Mouse (Mus musculus): ENCODE results near the gene Umodl1. TPM values are rescaled to one million over a fixed set of nuclear protein-coding genes. Genes with fewer than 3 reads are reported as not detected.

Umodl1 gene
- polyA plus RNA-seq, 1 experiment from 2014 or later = 0.65 TPM

- Histone ChIP-seq H3K36me3 (ENCODE audit: control insufficient read depth, insufficient read depth, low read length) (no peaks in the 10 kb centered on the region), H3K9ac (ENCODE audit: low read depth, low read length) (no peak overlapping the region), H3K27me3 (replicated peaks; ENCODE audit: control insufficient read depth, insufficient read depth, low read length) (no peaks in the 10 kb centered on the region), H3K4me2 (ENCODE audit: low read depth, low read length) (no peak overlapping the region), H3K4me3 (ENCODE audit: low read depth, low read length) (no peak overlapping the region), H3K9me3 (ENCODE audit: control insufficient read depth, low read length) (peaks cover 10% of the 10 kb centered on the region; the same call in 1 of the 2 replicates), H3K27ac (replicated peaks; ENCODE audit: low read depth, low read length) (no peak overlapping the region), H3K4me1 (ENCODE audit: control insufficient read depth, insufficient read depth, low read length) (peaks cover 9% of the 10 kb centered on the region; the same call in 1 of the 2 replicates)
- DNase-seq (ENCODE audit: low spot score) (no peak), ATAC-seq (ENCODE audit: low read depth) (no peak)
- 82% methylated on average over 9 of the region's 9 CpGs for WGBS
These were observed 80.4 kb downstream of the Umodl1 start for GRCm38 (mm10) chr17:31034674-31035356.

- Histone ChIP-seq H3K27ac (replicated peaks; ENCODE audit: low read depth, low read length) (no peak overlapping the region), H3K27me3 (replicated peaks; ENCODE audit: control insufficient read depth, insufficient read depth, low read length) (no peaks in the 10 kb centered on the region), H3K4me1 (ENCODE audit: control insufficient read depth, insufficient read depth, low read length) (peaks cover 9% of the 10 kb centered on the region; the same call in 1 of the 2 replicates), H3K4me2 (ENCODE audit: low read depth, low read length) (no peak overlapping the region), H3K9ac (ENCODE audit: low read depth, low read length) (no peak overlapping the region), H3K36me3 (ENCODE audit: control insufficient read depth, insufficient read depth, low read length) (no peaks in the 10 kb centered on the region), H3K4me3 (ENCODE audit: low read depth, low read length) (no peak overlapping the region), H3K9me3 (ENCODE audit: control insufficient read depth, low read length) (peaks cover 10% of the 10 kb centered on the region; the same call in 1 of the 2 replicates)
- WGBS = 72% methylated on average over 22 of the region's 22 CpGs
- ATAC-seq (ENCODE audit: low read depth) (no peak), DNase-seq (ENCODE audit: low spot score) (no peak)
These were observed 81.9 kb downstream of the Umodl1 start for GRCm38 (mm10) chr17:31036168-31036876.

GRCm38 (mm10) chr17:31037331-31037730 is 82.9 kb downstream of the Umodl1 start:
- Histone ChIP-seq H3K27me3 (replicated peaks; ENCODE audit: control insufficient read depth, insufficient read depth, low read length) (no peaks in the 10 kb centered on the region), H3K9ac (ENCODE audit: low read depth, low read length) (no peak overlapping the region), H3K36me3 (ENCODE audit: control insufficient read depth, insufficient read depth, low read length) (no peaks in the 10 kb centered on the region), H3K4me1 (ENCODE audit: control insufficient read depth, insufficient read depth, low read length) (peaks cover 9% of the 10 kb centered on the region; the same call in 1 of the 2 replicates), H3K27ac (replicated peaks; ENCODE audit: low read depth, low read length) (no peak overlapping the region), H3K9me3 (ENCODE audit: control insufficient read depth, low read length) (peaks cover 2% of the 10 kb centered on the region; the same call in 1 of the 2 replicates), H3K4me2 (ENCODE audit: low read depth, low read length) (no peak overlapping the region), H3K4me3 (ENCODE audit: low read depth, low read length) (no peak overlapping the region)
- DNase-seq (ENCODE audit: low spot score) = no peak
- 32% methylated on average over 8 of the region's 8 CpGs for WGBS
- peak; percentile 24; the same call in 1 of the 2 replicates for ATAC-seq (ENCODE audit: low read depth)

GRCm38 (mm10) chr17:31038381-31038780 is 83.9 kb downstream of the Umodl1 start:
- H3K9ac ChIP-seq (ENCODE audit: low read depth, low read length) = no peak overlapping the region
- ATAC-seq (ENCODE audit: low read depth) = no peak
- H3K4me1 ChIP-seq (ENCODE audit: control insufficient read depth, insufficient read depth, low read length) = peaks cover 9% of the 10 kb centered on the region; the same call in 1 of the 2 replicates
- DNase-seq (ENCODE audit: low spot score) = no peak
- WGBS = 66% methylated on average over 4 of the region's 4 CpGs
- H3K9me3 ChIP-seq (ENCODE audit: control insufficient read depth, low read length) = no peaks in the 10 kb centered on the region
- no peak overlapping the region for H3K27ac ChIP-seq (replicated peaks; ENCODE audit: low read depth, low read length)
- no peaks in the 10 kb centered on the region for H3K27me3 ChIP-seq (replicated peaks; ENCODE audit: control insufficient read depth, insufficient read depth, low read length)
- no peaks in the 10 kb centered on the region for H3K36me3 ChIP-seq (ENCODE audit: control insufficient read depth, insufficient read depth, low read length)
- H3K4me2 ChIP-seq (ENCODE audit: low read depth, low read length) = no peak overlapping the region
- H3K4me3 ChIP-seq (ENCODE audit: low read depth, low read length) = no peak overlapping the region

- H3K27ac ChIP-seq (replicated peaks; ENCODE audit: low read depth, low read length) = no peak overlapping the region
- peaks cover 9% of the 10 kb centered on the region; the same call in 1 of the 2 replicates for H3K4me1 ChIP-seq (ENCODE audit: control insufficient read depth, insufficient read depth, low read length)
- H3K9ac ChIP-seq (ENCODE audit: low read depth, low read length) = no peak overlapping the region
- H3K27me3 ChIP-seq (replicated peaks; ENCODE audit: control insufficient read depth, insufficient read depth, low read length) = no peaks in the 10 kb centered on the region
- DNase-seq (ENCODE audit: low spot score) (no peak), ATAC-seq (ENCODE audit: low read depth) (no peak)
- H3K36me3 ChIP-seq (ENCODE audit: control insufficient read depth, insufficient read depth, low read length) = no peaks in the 10 kb centered on the region
- no peaks in the 10 kb centered on the region for H3K9me3 ChIP-seq (ENCODE audit: control insufficient read depth, low read length)
- H3K4me3 ChIP-seq (ENCODE audit: low read depth, low read length) = no peak overlapping the region
- H3K4me2 ChIP-seq (ENCODE audit: low read depth, low read length) = no peak overlapping the region
- 55% methylated on average over 7 of the region's 7 CpGs for WGBS
These were observed 85.2 kb downstream of the Umodl1 start for GRCm38 (mm10) chr17:31039626-31040025.

GRCm38 (mm10) chr17:31040421-31040820 is 86.0 kb downstream of the Umodl1 start:
- 53% methylated on average over 7 of the region's 7 CpGs for WGBS
- H3K27ac ChIP-seq (replicated peaks; ENCODE audit: low read depth, low read length) = no peak overlapping the region
- H3K27me3 ChIP-seq (replicated peaks; ENCODE audit: control insufficient read depth, insufficient read depth, low read length) = no peaks in the 10 kb centered on the region
- H3K4me1 ChIP-seq (ENCODE audit: control insufficient read depth, insufficient read depth, low read length) = peaks cover 9% of the 10 kb centered on the region; the same call in 1 of the 2 replicates
- no peak overlapping the region for H3K4me3 ChIP-seq (ENCODE audit: low read depth, low read length)
- DNase-seq (ENCODE audit: low spot score) = no peak
- no peaks in the 10 kb centered on the region for H3K9me3 ChIP-seq (ENCODE audit: control insufficient read depth, low read length)
- no peak overlapping the region for H3K4me2 ChIP-seq (ENCODE audit: low read depth, low read length)
- ATAC-seq (ENCODE audit: low read depth) = no peak
- no peak overlapping the region for H3K9ac ChIP-seq (ENCODE audit: low read depth, low read length)
- no peaks in the 10 kb centered on the region for H3K36me3 ChIP-seq (ENCODE audit: control insufficient read depth, insufficient read depth, low read length)

GRCm38 (mm10) chr17:31042751-31043150 is 88.3 kb downstream of the Umodl1 start:
- WGBS = 59% methylated on average over 2 of the region's 2 CpGs
- H3K27ac ChIP-seq (replicated peaks; ENCODE audit: low read depth, low read length) = no peak overlapping the region
- no peaks in the 10 kb centered on the region for H3K27me3 ChIP-seq (replicated peaks; ENCODE audit: control insufficient read depth, insufficient read depth, low read length)
- DNase-seq (ENCODE audit: low spot score) = no peak
- no peak overlapping the region for H3K4me2 ChIP-seq (ENCODE audit: low read depth, low read length)
- H3K36me3 ChIP-seq (ENCODE audit: control insufficient read depth, insufficient read depth, low read length) = no peaks in the 10 kb centered on the region
- no peaks in the 10 kb centered on the region for H3K9me3 ChIP-seq (ENCODE audit: control insufficient read depth, low read length)
- H3K4me3 ChIP-seq (ENCODE audit: low read depth, low read length) = no peak overlapping the region
- no peaks in the 10 kb centered on the region for H3K4me1 ChIP-seq (ENCODE audit: control insufficient read depth, insufficient read depth, low read length)
- ATAC-seq (ENCODE audit: low read depth) = no peak
- no peak overlapping the region for H3K9ac ChIP-seq (ENCODE audit: low read depth, low read length)

GRCm38 (mm10) chr17:31057151-31057890 is 102.9 kb downstream of the Umodl1 start, which contains the start of gene Abcg1:
Gene Abcg1, plus strand, starts transcription at chr17:31057675.
- Histone ChIP-seq H3K4me2 (ENCODE audit: low read depth, low read length) (peak within 1 kb of the TSS; percentile 92), H3K9ac (ENCODE audit: low read depth, low read length) (peak within 1 kb of the TSS; percentile 60), H3K27me3 (replicated peaks; ENCODE audit: control insufficient read depth, insufficient read depth, low read length) (peaks cover 20% of the 10 kb centered on the region), H3K9me3 (ENCODE audit: control insufficient read depth, low read length) (peaks cover 10% of the 10 kb centered on the region), H3K4me3 (ENCODE audit: low read depth, low read length) (peak within 1 kb of the TSS; percentile 58), H3K27ac (replicated peaks; ENCODE audit: low read depth, low read length) (no peak within 1 kb of the TSS; the same call in 1 of the 2 replicates), H3K4me1 (ENCODE audit: control insufficient read depth, insufficient read depth, low read length) (peaks cover 9% of the 10 kb centered on the region; the same call in 1 of the 2 replicates), H3K36me3 (ENCODE audit: control insufficient read depth, insufficient read depth, low read length) (no peaks in the 10 kb centered on the region)
- peak; percentile 77 for DNase-seq (ENCODE audit: low spot score)
- 6% methylated on average over 18 of the region's 49 CpGs for WGBS
- peak; percentile 85 for ATAC-seq (ENCODE audit: low read depth)

Measured in embryonic facial prominence, embryonic 14.5 days (tissue).